ENCODE assay signal across 8 mouse cellular contexts in the genomic region with DNA sequence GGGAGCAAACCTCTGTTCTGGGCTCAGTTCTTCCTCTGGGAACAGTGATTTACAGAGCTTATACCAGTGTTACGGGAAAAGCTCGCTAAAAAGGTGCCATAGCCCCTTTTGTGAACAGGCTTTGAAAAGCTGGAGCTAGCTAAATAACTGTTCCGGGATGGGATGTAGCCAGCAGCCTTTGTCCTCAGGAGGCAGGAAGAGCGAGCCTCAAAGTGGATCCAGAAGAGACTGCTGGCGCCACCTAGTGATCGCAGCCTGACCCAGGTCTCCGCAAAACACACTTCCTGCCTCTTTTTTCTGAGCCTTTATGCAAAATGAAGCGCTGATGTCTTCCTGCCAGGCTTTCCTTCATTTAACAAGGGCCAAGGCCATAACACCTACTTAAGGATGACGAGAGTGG. TPM values are rescaled to one million over a fixed set of nuclear protein-coding genes. Genes with fewer than 3 reads are reported as not detected.
DNase-seq lines count a peak whose midpoint lies in the region; ATAC-seq lines count a peak whose summit lies in the region.

No protein-coding gene starts in this region.

- H3K27ac ChIP-seq in hindbrain, embryonic 13.5 days, result peak overlapping the region; percentile 96

- 3% methylated on average over 9 of the region's 9 CpGs for WGBS in hindbrain, embryonic 13.5 days

- H3K4me2 ChIP-seq in hindbrain, embryonic 13.5 days, result peak overlapping the region; percentile 56

- DNase-seq in Muller cell, postnatal 12 days (ENCODE audit: inconsistent ontology term), result peak; percentile 87
- DNase-seq in cerebellum, adult 9-11 months, result peak; percentile 88
- DNase-seq in frontal cortex, postnatal 10 days (ENCODE audit: low spot score in 2 of 2), result peak; percentile 76 to 82
- peak; percentile 75 to 92 for DNase-seq in layer of hippocampus, postnatal 25 days (ENCODE audit: extremely low spot score in 1 of 2, low spot score in 1 of 2)
- peak; percentile 91 for DNase-seq in lung, postnatal 25 days (ENCODE audit: low spot score)
- DNase-seq in retina, embryonic 14.5 days (ENCODE audit: low spot score), result peak; percentile 96
- peak; percentile 97 for DNase-seq in thymus, postnatal 4 days

- H3K9ac ChIP-seq in hindbrain, embryonic 13.5 days, result peak overlapping the region; percentile 78

- H3K9me3 ChIP-seq in hindbrain, embryonic 13.5 days, result no peaks in the 10 kb centered on the region

- H3K4me1 ChIP-seq in hindbrain, embryonic 13.5 days (replicated peaks), result peaks cover 45% of the 10 kb centered on the region

- ATAC-seq in hindbrain, embryonic 13.5 days (ENCODE audit: low FRiP score), result peak; percentile 62

- H3K36me3 ChIP-seq in hindbrain, embryonic 13.5 days, result peaks cover 26% of the 10 kb centered on the region

- peak overlapping the region; percentile 36 for H3K4me3 ChIP-seq in hindbrain, embryonic 13.5 days

- H3K27me3 ChIP-seq in hindbrain, embryonic 13.5 days, result no peaks in the 10 kb centered on the region

RNA-seq across cellular contexts. Expression of gene Ddb1, which starts 2.3 kb away (rescaled TPM):
- 242 and 263 TPM in 2 replicates for polyA plus RNA-seq in hindbrain, embryonic 13.5 days (2015; fragmentation: Nextera tagmentation; extraction: Ambion mirVana)
- 100 to 1,000 TPM; 196 to 211 TPM for total RNA-seq in layer of hippocampus, postnatal 25 days (2021)

RNA-seq across cellular contexts. Expression of gene Tkfc, which starts 2.7 kb away (rescaled TPM):
- polyA plus RNA-seq in hindbrain, embryonic 13.5 days (2015; fragmentation: Nextera tagmentation; extraction: Ambion mirVana), result 24.8 and 25.4 TPM in 2 replicates
- 10 to 100 TPM; 18.5 to 21.8 TPM for total RNA-seq in layer of hippocampus, postnatal 25 days (2021)

RNA-seq across cellular contexts. Expression of gene Tmem138, which starts 25.6 kb away (rescaled TPM):
- polyA plus RNA-seq in hindbrain, embryonic 13.5 days (2015; fragmentation: Nextera tagmentation; extraction: Ambion mirVana), result 42.3 and 43.2 TPM in 2 replicates
- total RNA-seq in layer of hippocampus, postnatal 25 days (2021), result 10 to 100 TPM; 12.6 to 13.9 TPM

RNA-seq across cellular contexts. Expression of gene Cyb561a3, which starts 25.8 kb away (rescaled TPM):
- 16.2 and 17.2 TPM in 2 replicates for polyA plus RNA-seq in hindbrain, embryonic 13.5 days (2015; fragmentation: Nextera tagmentation; extraction: Ambion mirVana)
- total RNA-seq in layer of hippocampus, postnatal 25 days (2021), result 10 to 100 TPM; 10.9 to 13.1 TPM

RNA-seq across cellular contexts. Expression of gene Vwce, which starts 31.2 kb away (rescaled TPM):
- polyA plus RNA-seq in hindbrain, embryonic 13.5 days (2015; fragmentation: Nextera tagmentation; extraction: Ambion mirVana), result 0.53 and 0.82 TPM in 2 replicates
- total RNA-seq in layer of hippocampus, postnatal 25 days (2021), result under 1 TPM; 0.14 to 0.22 TPM

Comparison
In these comparisons a context has a peak if more than half of its experiments do, and no peak if none do; other contexts are left out.
1. Peak in every context shown above with its lines: DNase-seq, ATAC-seq, H3K4me3 ChIP-seq and H3K27ac ChIP-seq.